Mouse (Mus musculus): Measurements from ENCODE around the gene Tigd3. TPM values are rescaled to one million over a fixed set of nuclear protein-coding genes. Genes with fewer than 3 reads are reported as not detected.
A peak's percentile ranks its signal among the peaks of the same experiment; 100 is the strongest.

Tigd3 gene
- polyA plus RNA-seq, 1 experiment from 2014 or later, result 1.7 TPM

GRCm38 (mm10) chr19:5878362-5878722 is 15.6 kb downstream of the Tigd3 start:
- Histone ChIP-seq H3K9me3 (ENCODE audit: low read length) (no peaks in the 10 kb centered on the region), H3K4me2 (ENCODE audit: low read depth, low read length) (peak overlapping the region; percentile 66), H3K9ac (replicated peaks) (peak overlapping the region; percentile 57), H3K27ac (ENCODE audit: low read depth) (peak overlapping the region; percentile 83), H3K4me1 (ENCODE audit: insufficient read depth) (peaks cover 52% of the 10 kb centered on the region), H3K4me3 (ENCODE audit: low read depth, low read length) (peak overlapping the region; percentile 28), H3K27me3 (ENCODE audit: insufficient read depth, low read length) (no peaks in the 10 kb centered on the region), H3K36me3 (replicated peaks; ENCODE audit: insufficient read depth, low read length) (peaks cover 8% of the 10 kb centered on the region; the same call in 1 of the 2 replicates)
- WGBS (ENCODE audit: insufficient replicate concordance), result 30% methylated on average over 7 of the region's 7 CpGs
- peak; percentile 85 for ATAC-seq
- no peak for TF ChIP-seq EP300 (IDR thresholded peaks at IDR 0.05; ENCODE audit: low read depth)
- TF ChIP-seq CTCF (IDR thresholded peaks at IDR 0.05; ENCODE audit: low read depth), result no peak
- peak; percentile 80 for DNase-seq

DNA sequence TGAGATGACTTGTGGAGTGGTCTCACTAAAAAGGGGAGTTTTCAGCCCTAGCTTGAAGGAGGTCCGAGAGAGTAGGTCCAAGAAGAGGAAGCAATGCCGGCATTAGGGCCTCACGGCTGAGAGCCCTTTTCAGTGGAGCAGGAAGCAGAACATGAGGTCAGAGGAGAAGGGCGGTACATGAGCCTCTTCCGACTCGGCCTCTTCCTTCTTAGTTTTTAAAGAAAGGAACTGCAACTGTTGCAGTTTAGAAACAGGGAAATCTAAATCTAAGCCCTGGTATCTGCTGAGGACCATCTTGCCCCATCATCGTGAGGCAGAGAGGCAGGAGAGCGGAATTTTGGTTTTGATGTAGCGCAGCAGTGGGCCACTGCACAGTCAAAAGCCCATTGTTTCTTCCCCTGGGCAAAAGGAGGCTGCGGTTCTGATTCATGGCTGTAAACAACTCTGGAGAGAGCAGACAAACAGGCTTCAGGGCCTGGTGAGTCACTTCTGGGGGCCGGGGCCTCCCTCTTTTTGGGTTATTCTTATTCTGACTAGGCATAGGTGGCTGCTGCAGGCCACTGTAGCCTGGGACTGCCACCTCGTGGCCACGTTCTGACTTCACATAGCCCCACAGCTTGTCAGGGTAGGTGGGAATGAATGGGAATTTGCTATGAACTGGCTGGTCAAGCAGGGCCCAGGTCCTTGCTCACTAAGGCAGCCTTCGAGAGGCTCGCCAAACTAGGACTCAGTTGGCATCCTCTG is 16.2 kb downstream of the Tigd3 start, which contains the start of gene Slc25a45:
Gene Slc25a45 (plus strand): TSS at position 191 of the 744 bp plus-strand sequence.
- peak; percentile 80 for DNase-seq
- peak within 1 kb of the TSS; percentile 57 for H3K9ac ChIP-seq (replicated peaks)
- no peaks in the 10 kb centered on the region for H3K9me3 ChIP-seq (ENCODE audit: low read length)
- peak within 1 kb of the TSS; percentile 28 for H3K4me3 ChIP-seq (ENCODE audit: low read depth, low read length)
- peak; percentile 79 for ATAC-seq
- H3K36me3 ChIP-seq (replicated peaks; ENCODE audit: insufficient read depth, low read length), result peaks cover 8% of the 10 kb centered on the region; the same call in 1 of the 2 replicates
- TF ChIP-seq CTCF (IDR thresholded peaks at IDR 0.05; ENCODE audit: low read depth) (peak; percentile 91), EP300 (IDR thresholded peaks at IDR 0.05; ENCODE audit: low read depth) (no peak)
- H3K4me2 ChIP-seq (ENCODE audit: low read depth, low read length), result peak within 1 kb of the TSS; percentile 66
- H3K27ac ChIP-seq (ENCODE audit: low read depth), result peak within 1 kb of the TSS; percentile 83
- H3K27me3 ChIP-seq (ENCODE audit: insufficient read depth, low read length), result no peaks in the 10 kb centered on the region
- WGBS (ENCODE audit: insufficient replicate concordance), result 32% methylated on average over 15 of the region's 15 CpGs
- H3K4me1 ChIP-seq (ENCODE audit: insufficient read depth), result peaks cover 57% of the 10 kb centered on the region

GRCm38 (mm10) chr19:5874969-5875480 is 18.9 kb downstream of the Tigd3 start, which contains the start of gene Frmd8:
Gene Frmd8 (minus strand): TSS chr19:5875274.
- ATAC-seq (peak; percentile 58), DNase-seq (peak; percentile 93)
- TF ChIP-seq EP300 (IDR thresholded peaks at IDR 0.05; ENCODE audit: low read depth) (no peak), CTCF (IDR thresholded peaks at IDR 0.05; ENCODE audit: low read depth) (no peak)

GRCm38 (mm10) chr19:5874391-5874968 is 19.5 kb downstream of the Tigd3 start:
- peaks cover 15% of the 10 kb centered on the region for H3K36me3 ChIP-seq (replicated peaks; ENCODE audit: insufficient read depth, low read length)
- H3K27me3 ChIP-seq (ENCODE audit: insufficient read depth, low read length), result no peaks in the 10 kb centered on the region
- peak overlapping the region; percentile 89 for H3K4me3 ChIP-seq (ENCODE audit: low read depth, low read length)
- H3K27ac ChIP-seq (ENCODE audit: low read depth), result peak overlapping the region; percentile 41; the same call in 1 of the 2 replicates
- H3K4me2 ChIP-seq (ENCODE audit: low read depth, low read length), result peak overlapping the region; percentile 94
- WGBS (ENCODE audit: insufficient replicate concordance), result 9% methylated on average over 13 of the region's 13 CpGs
- DNase-seq (no peak), ATAC-seq (no peak)
- TF ChIP-seq EP300 (IDR thresholded peaks at IDR 0.05; ENCODE audit: low read depth), result no peak
- TF ChIP-seq CTCF (IDR thresholded peaks at IDR 0.05; ENCODE audit: low read depth), result no peak
- H3K9ac ChIP-seq (replicated peaks), result peak overlapping the region; percentile 87
- H3K4me1 ChIP-seq (ENCODE audit: insufficient read depth), result peaks cover 64% of the 10 kb centered on the region
- no peaks in the 10 kb centered on the region for H3K9me3 ChIP-seq (ENCODE audit: low read length)

More at GRCm38 (mm10) chr19:5874969-5875480, 18.9 kb downstream of the Tigd3 start, which contains the start of gene Frmd8:
- Histone ChIP-seq H3K4me3 (ENCODE audit: low read depth, low read length) (peak within 1 kb of the TSS; percentile 89), H3K27ac (ENCODE audit: low read depth) (peak within 1 kb of the TSS; percentile 41; the same call in 1 of the 2 replicates), H3K4me2 (ENCODE audit: low read depth, low read length) (peak within 1 kb of the TSS; percentile 94), H3K4me1 (ENCODE audit: insufficient read depth) (peaks cover 68% of the 10 kb centered on the region), H3K36me3 (replicated peaks; ENCODE audit: insufficient read depth, low read length) (peaks cover 13% of the 10 kb centered on the region; the same call in 1 of the 2 replicates), H3K9me3 (ENCODE audit: low read length) (no peaks in the 10 kb centered on the region), H3K27me3 (ENCODE audit: insufficient read depth, low read length) (no peaks in the 10 kb centered on the region), H3K9ac (replicated peaks) (peak within 1 kb of the TSS; percentile 87)
- WGBS (ENCODE audit: insufficient replicate concordance), result under 1% methylated on average over 37 of the region's 37 CpGs

- Histone ChIP-seq H3K9me3 (ENCODE audit: low read length) (no peaks in the 10 kb centered on the region), H3K9ac (replicated peaks) (no peak overlapping the region; the same call in 1 of the 2 replicates), H3K27me3 (ENCODE audit: insufficient read depth, low read length) (no peaks in the 10 kb centered on the region), H3K36me3 (replicated peaks; ENCODE audit: insufficient read depth, low read length) (peaks cover 29% of the 10 kb centered on the region), H3K27ac (ENCODE audit: low read depth) (peak overlapping the region; percentile 52), H3K4me1 (ENCODE audit: insufficient read depth) (peaks cover 53% of the 10 kb centered on the region), H3K4me3 (ENCODE audit: low read depth, low read length) (peak overlapping the region; percentile 8; the same call in 1 of the 2 replicates), H3K4me2 (ENCODE audit: low read depth, low read length) (peak overlapping the region; percentile 94)
- no peak for TF ChIP-seq EP300 (IDR thresholded peaks at IDR 0.05; ENCODE audit: low read depth)
- TF ChIP-seq CTCF (IDR thresholded peaks at IDR 0.05; ENCODE audit: low read depth), result no peak
- no peak for ATAC-seq
- WGBS (ENCODE audit: insufficient replicate concordance), result 57% methylated on average over 19 of the region's 19 CpGs
- no peak for DNase-seq
Observed at GRCm38 (mm10) chr19:5872931-5873556, 20.9 kb downstream of the Tigd3 start.
